Comparison of ENCODE assay signal across 10 mouse cellular contexts in genomic region chr5:5320506-5321181, GRCm38 (mm10).
DNase-seq lines count a peak whose midpoint lies in the region; ATAC-seq and TF ChIP-seq lines count a peak whose summit lies in the region.
"Had no signal": no experiment of that assay in that cellular context is flagged by ENCODE, and none has a peak within 500 bp of the region (broad histone marks: within the 10 kb centered on the region; RNA-seq: fewer than 3 reads in every experiment).

No protein-coding gene starts in this region.

- 38% methylated on average over 2 of the region's 2 CpGs for WGBS in kidney, embryonic 14.5 days
- 44% methylated on average over 2 of the region's 2 CpGs for WGBS in lung, embryonic 16.5 days

- ATAC-seq in kidney, embryonic 14.5 days (ENCODE audit: low FRiP score, low TSS enrichment), result no peak
- ATAC-seq in Patski, result peak; percentile 98
- ATAC-seq in lung, embryonic 16.5 days (ENCODE audit: low read depth), result 0 out of 2 replicates have a peak, but pooled peaks have one; percentile 28
- ATAC-seq in erythroblast, adult 5-6 weeks (replicated peaks; ENCODE audit: low FRiP score, poor library complexity, severe bottlenecking), result no peak

- no peak overlapping the region for H3K9ac ChIP-seq in kidney, embryonic 14.5 days (ENCODE audit: low read depth, low read length)
- H3K9ac ChIP-seq in lung, embryonic 16.5 days (ENCODE audit: low read length), result no peak overlapping the region
- H3K9ac ChIP-seq: liver, embryonic 15.5 days had no signal

- H3K27me3 ChIP-seq in kidney, embryonic 14.5 days (ENCODE audit: control insufficient read depth, insufficient read depth, low read length), result no peaks in the 10 kb centered on the region
- H3K27me3 ChIP-seq in Patski, result no peaks in the 10 kb centered on the region
- no peaks in the 10 kb centered on the region for H3K27me3 ChIP-seq in lung, embryonic 16.5 days (ENCODE audit: control insufficient read depth, insufficient read depth, low read depth, low read length)
- H3K27me3 ChIP-seq: liver, embryonic 15.5 days had no signal

- no peaks in the 10 kb centered on the region for H3K4me1 ChIP-seq in kidney, embryonic 14.5 days (ENCODE audit: control insufficient read depth, insufficient read depth, low read length)
- peaks cover 13% of the 10 kb centered on the region for H3K4me1 ChIP-seq in lung, embryonic 16.5 days (replicated peaks; ENCODE audit: control insufficient read depth, insufficient read depth, low read length)
- H3K4me1 ChIP-seq: liver, embryonic 15.5 days had no signal

- H3K4me3 ChIP-seq in kidney, embryonic 14.5 days (ENCODE audit: low read length), result no peak overlapping the region
- H3K4me3 ChIP-seq in lung, embryonic 16.5 days (ENCODE audit: low read length), result no peak overlapping the region
- H3K4me3 ChIP-seq: liver, embryonic 15.5 days had no signal

- H3K9me3 ChIP-seq in kidney, embryonic 14.5 days (ENCODE audit: control insufficient read depth, low read length), result no peaks in the 10 kb centered on the region
- no peaks in the 10 kb centered on the region for H3K9me3 ChIP-seq in lung, embryonic 16.5 days (ENCODE audit: control insufficient read depth, low read length)
- H3K9me3 ChIP-seq: liver, embryonic 15.5 days had no signal

- in situ Hi-C loops in Patski (cut with MboI; ENCODE audit: low pct_unique_long_range_greater_than_20kb), result no loop called here

- CTCF ChIA-PET in Patski (lab: Charles Lee), result interaction anchor here (0.6 to 1.9 kb wide), 6 partner anchors 15 to 66 kb away, joined by 3 to 4 read pairs (median 3); no protein-coding TSS in a partner anchor

- no peak for TF ChIP-seq CTCF in Patski (IDR thresholded peaks at IDR 0.05)

- H3K27ac ChIP-seq in kidney, embryonic 14.5 days (ENCODE audit: low read depth, low read length), result no peak overlapping the region
- H3K27ac ChIP-seq in lung, embryonic 16.5 days (ENCODE audit: low read length), result peak overlapping the region; percentile 63
- H3K27ac ChIP-seq: liver, embryonic 15.5 days had no signal

- POLR2A ChIA-PET in Patski (lab: Charles Lee), result no interaction called here

- no peaks in the 10 kb centered on the region for H3K36me3 ChIP-seq in kidney, embryonic 14.5 days (ENCODE audit: control insufficient read depth, insufficient read depth, low read length)
- H3K36me3 ChIP-seq in lung, embryonic 16.5 days (ENCODE audit: control insufficient read depth, insufficient read depth, low read length), result no peaks in the 10 kb centered on the region
- H3K36me3 ChIP-seq: liver, embryonic 15.5 days had no signal

- peak; percentile 20 for DNase-seq in kidney, adult 9 months
- peak; percentile 98 for DNase-seq in Patski (ENCODE audit: low read depth, low spot score)
- DNase-seq in gastrocnemius, postnatal 10 days, result peak; percentile 28
- no peak for DNase-seq in thymus, adult 18-20 months
- no peak for DNase-seq in B cell, adult 2 months
- DNase-seq: right cerebral cortex, postnatal 25 days had no signal

- H3K4me2 ChIP-seq in kidney, embryonic 14.5 days (replicated peaks; ENCODE audit: low read depth, low read length), result no peak overlapping the region
- H3K4me2 ChIP-seq in lung, embryonic 16.5 days (ENCODE audit: low read depth, low read length), result 0 out of 2 replicates have a peak overlapping the region, but pooled peaks have one; percentile 17
- H3K4me2 ChIP-seq: liver, embryonic 15.5 days had no signal

Comparison
In these comparisons a context has a peak if more than half of its experiments do, and no peak if none do; other contexts are left out.
1. DNase-seq: peak in kidney, adult 9 months (single experiment), Patski (single experiment) and gastrocnemius, postnatal 10 days (single experiment); none in thymus, adult 18-20 months (0 of 2) and B cell, adult 2 months (0 of 2).
2. ATAC-seq: peak in Patski (single experiment) and lung, embryonic 16.5 days (single experiment); none in kidney, embryonic 14.5 days (single experiment) and erythroblast, adult 5-6 weeks (single experiment).